Mouse (Mus musculus) erythroblast, embryonic 14.5 days (primary cell): ENCODE data around the gene Myd88.

Experiments
- GATA1 ChIP-seq: IDR thresholded peaks from 2 replicates; pipeline ENCODE4 v1.6.1; 2012; ENCODE audit warnings: low read length, inconsistent platforms, mixed read lengths
- TAL1 ChIP-seq: IDR thresholded peaks from 3 replicates; pipeline ENCODE4 v1.6.1; 2012; ENCODE audit warnings: low read length, inconsistent platforms, mixed read lengths

DNA sequence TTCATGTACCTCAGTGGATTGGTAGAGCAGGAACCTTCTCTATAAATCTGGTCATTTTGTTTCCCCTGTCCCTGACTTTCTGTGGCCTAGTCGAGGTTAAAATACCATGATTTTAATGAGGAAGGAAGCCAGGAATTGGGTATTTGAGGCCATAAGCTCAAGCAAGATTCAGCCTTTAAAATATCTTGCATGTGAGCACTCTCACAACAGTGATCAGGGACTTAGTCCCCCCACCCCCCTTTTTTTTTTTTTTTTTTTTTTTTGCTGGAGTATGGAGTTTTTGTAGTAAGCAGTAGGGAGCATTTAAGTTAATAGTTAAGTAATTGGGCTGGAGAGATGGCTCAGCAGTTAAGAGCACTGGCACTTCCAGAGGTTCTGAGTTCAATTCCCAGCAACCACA is 17.1 kb downstream of the Myd88 start:
- TF ChIP-seq TAL1 (no peak), GATA1 (no peak)
